Mouse (Mus musculus): ENCODE measurements at regions not wholly inside any gene's neighbourhood (a gene's known extent, or its start where the extent isn't known, plus 50 kb on each side); places are given as distances from the start of the nearest gene placed in this dataset.

- H3K27me3 ChIP-seq (ENCODE audit: control insufficient read depth, insufficient read depth, low read length) = no peaks in the 10 kb centered on the region
- H3K4me3 ChIP-seq (ENCODE audit: control insufficient read depth, low read depth, low read length) = no peak overlapping the region
- H3K27ac ChIP-seq (ENCODE audit: control insufficient read depth, insufficient read depth, low read depth, low read length) = no peak overlapping the region
- no peak for TF ChIP-seq POLR2A (IDR thresholded peaks at IDR 0.05; ENCODE audit: control insufficient read depth, low read depth, low read length)
- TF ChIP-seq CTCF (IDR thresholded peaks at IDR 0.05; ENCODE audit: control insufficient read depth, insufficient read depth, insufficient replicate concordance, low read depth, low read length) = no peak
- H3K36me3 ChIP-seq (ENCODE audit: control insufficient read depth, insufficient read depth, low read length) = no peaks in the 10 kb centered on the region
- H3K4me1 ChIP-seq (ENCODE audit: control insufficient read depth, insufficient read depth, low read length) = no peaks in the 10 kb centered on the region
These were observed 89.8 kb upstream of the Mark1 start for GRCm38 (mm10) chr1:185089196-185089595.

GRCm38 (mm10) chr1:185083191-185083590 lies 83.8 kb upstream of the Mark1 start:
- no peak overlapping the region for H3K27ac ChIP-seq (ENCODE audit: control insufficient read depth, insufficient read depth, low read depth, low read length)
- no peak overlapping the region for H3K4me3 ChIP-seq (ENCODE audit: control insufficient read depth, low read depth, low read length)
- H3K4me1 ChIP-seq (ENCODE audit: control insufficient read depth, insufficient read depth, low read length) = no peaks in the 10 kb centered on the region
- TF ChIP-seq CTCF (IDR thresholded peaks at IDR 0.05; ENCODE audit: control insufficient read depth, insufficient read depth, insufficient replicate concordance, low read depth, low read length) (no peak), POLR2A (IDR thresholded peaks at IDR 0.05; ENCODE audit: control insufficient read depth, low read depth, low read length) (no peak)
- no peaks in the 10 kb centered on the region for H3K36me3 ChIP-seq (ENCODE audit: control insufficient read depth, insufficient read depth, low read length)
- no peaks in the 10 kb centered on the region for H3K27me3 ChIP-seq (ENCODE audit: control insufficient read depth, insufficient read depth, low read length)

- H3K4me3 ChIP-seq (ENCODE audit: control insufficient read depth, low read depth, low read length) = no peak overlapping the region
- no peak for TF ChIP-seq POLR2A (IDR thresholded peaks at IDR 0.05; ENCODE audit: control insufficient read depth, low read depth, low read length)
- no peak for TF ChIP-seq CTCF (IDR thresholded peaks at IDR 0.05; ENCODE audit: control insufficient read depth, insufficient read depth, insufficient replicate concordance, low read depth, low read length)
- H3K36me3 ChIP-seq (ENCODE audit: control insufficient read depth, insufficient read depth, low read length) = no peaks in the 10 kb centered on the region
- H3K4me1 ChIP-seq (ENCODE audit: control insufficient read depth, insufficient read depth, low read length) = no peaks in the 10 kb centered on the region
- H3K27ac ChIP-seq (ENCODE audit: control insufficient read depth, insufficient read depth, low read depth, low read length) = no peak overlapping the region
- H3K27me3 ChIP-seq (ENCODE audit: control insufficient read depth, insufficient read depth, low read length) = no peaks in the 10 kb centered on the region
These were observed 80.7 kb upstream of the Mark1 start for GRCm38 (mm10) chr1:185080118-185080517.

GRCm38 (mm10) chr1:185079331-185079880 lies 80.0 kb upstream of the Mark1 start:
- no peaks in the 10 kb centered on the region for H3K27me3 ChIP-seq (ENCODE audit: control insufficient read depth, insufficient read depth, low read length)
- TF ChIP-seq CTCF (IDR thresholded peaks at IDR 0.05; ENCODE audit: control insufficient read depth, insufficient read depth, insufficient replicate concordance, low read depth, low read length) (no peak), POLR2A (IDR thresholded peaks at IDR 0.05; ENCODE audit: control insufficient read depth, low read depth, low read length) (no peak)
- H3K27ac ChIP-seq (ENCODE audit: control insufficient read depth, insufficient read depth, low read depth, low read length) = no peak overlapping the region

GRCm38 (mm10) chr1:185074001-185074400 lies 74.6 kb upstream of the Mark1 start:
- H3K27ac ChIP-seq (ENCODE audit: control insufficient read depth, insufficient read depth, low read depth, low read length) = no peak overlapping the region
- TF ChIP-seq CTCF (IDR thresholded peaks at IDR 0.05; ENCODE audit: control insufficient read depth, insufficient read depth, insufficient replicate concordance, low read depth, low read length) (no peak), POLR2A (IDR thresholded peaks at IDR 0.05; ENCODE audit: control insufficient read depth, low read depth, low read length) (no peak)
- H3K4me3 ChIP-seq (ENCODE audit: control insufficient read depth, low read depth, low read length) = no peak overlapping the region
- H3K4me1 ChIP-seq (ENCODE audit: control insufficient read depth, insufficient read depth, low read length) = peaks cover 2% of the 10 kb centered on the region; the same call in 1 of the 2 replicates
- no peaks in the 10 kb centered on the region for H3K36me3 ChIP-seq (ENCODE audit: control insufficient read depth, insufficient read depth, low read length)
- H3K27me3 ChIP-seq (ENCODE audit: control insufficient read depth, insufficient read depth, low read length) = no peaks in the 10 kb centered on the region

More at GRCm38 (mm10) chr1:185079331-185079880, 80.0 kb upstream of the Mark1 start:
- Histone ChIP-seq H3K4me3 (ENCODE audit: control insufficient read depth, low read depth, low read length) (no peak overlapping the region), H3K4me1 (ENCODE audit: control insufficient read depth, insufficient read depth, low read length) (no peaks in the 10 kb centered on the region), H3K36me3 (ENCODE audit: control insufficient read depth, insufficient read depth, low read length) (no peaks in the 10 kb centered on the region)

GRCm38 (mm10) chr1:185072766-185073165 lies 73.4 kb upstream of the Mark1 start:
- Histone ChIP-seq H3K36me3 (ENCODE audit: control insufficient read depth, insufficient read depth, low read length) (no peaks in the 10 kb centered on the region), H3K27ac (ENCODE audit: control insufficient read depth, insufficient read depth, low read depth, low read length) (no peak overlapping the region), H3K4me1 (ENCODE audit: control insufficient read depth, insufficient read depth, low read length) (peaks cover 2% of the 10 kb centered on the region; the same call in 1 of the 2 replicates), H3K4me3 (ENCODE audit: control insufficient read depth, low read depth, low read length) (no peak overlapping the region), H3K27me3 (ENCODE audit: control insufficient read depth, insufficient read depth, low read length) (no peaks in the 10 kb centered on the region)
- TF ChIP-seq CTCF (IDR thresholded peaks at IDR 0.05; ENCODE audit: control insufficient read depth, insufficient read depth, insufficient replicate concordance, low read depth, low read length) (no peak), POLR2A (IDR thresholded peaks at IDR 0.05; ENCODE audit: control insufficient read depth, low read depth, low read length) (no peak)

- no peak overlapping the region for H3K4me3 ChIP-seq (ENCODE audit: control insufficient read depth, low read depth, low read length)
- no peak for TF ChIP-seq CTCF (IDR thresholded peaks at IDR 0.05; ENCODE audit: control insufficient read depth, insufficient read depth, insufficient replicate concordance, low read depth, low read length)
- no peak for TF ChIP-seq POLR2A (IDR thresholded peaks at IDR 0.05; ENCODE audit: control insufficient read depth, low read depth, low read length)
- no peaks in the 10 kb centered on the region for H3K36me3 ChIP-seq (ENCODE audit: control insufficient read depth, insufficient read depth, low read length)
- H3K27ac ChIP-seq (ENCODE audit: control insufficient read depth, insufficient read depth, low read depth, low read length) = no peak overlapping the region
- peaks cover 2% of the 10 kb centered on the region; the same call in 1 of the 2 replicates for H3K4me1 ChIP-seq (ENCODE audit: control insufficient read depth, insufficient read depth, low read length)
- H3K27me3 ChIP-seq (ENCODE audit: control insufficient read depth, insufficient read depth, low read length) = no peaks in the 10 kb centered on the region
These were observed 72.2 kb upstream of the Mark1 start for GRCm38 (mm10) chr1:185071566-185071965.

- no peaks in the 10 kb centered on the region for H3K36me3 ChIP-seq (ENCODE audit: control insufficient read depth, insufficient read depth, low read length)
- no peak overlapping the region for H3K4me3 ChIP-seq (ENCODE audit: control insufficient read depth, low read depth, low read length)
- H3K27me3 ChIP-seq (ENCODE audit: control insufficient read depth, insufficient read depth, low read length) = no peaks in the 10 kb centered on the region
- no peak overlapping the region for H3K27ac ChIP-seq (ENCODE audit: control insufficient read depth, insufficient read depth, low read depth, low read length)
- TF ChIP-seq POLR2A (IDR thresholded peaks at IDR 0.05; ENCODE audit: control insufficient read depth, low read depth, low read length) = no peak
- TF ChIP-seq CTCF (IDR thresholded peaks at IDR 0.05; ENCODE audit: control insufficient read depth, insufficient read depth, insufficient replicate concordance, low read depth, low read length) = no peak
- peaks cover 2% of the 10 kb centered on the region; the same call in 1 of the 2 replicates for H3K4me1 ChIP-seq (ENCODE audit: control insufficient read depth, insufficient read depth, low read length)
These were observed 71.4 kb upstream of the Mark1 start for GRCm38 (mm10) chr1:185070853-185071149.

All from testis, adult 2 months (tissue).